Mouse (Mus musculus): ENCODE data around the gene Sympk. TPM values are rescaled to one million over a fixed set of nuclear protein-coding genes. Genes with fewer than 3 reads are reported as not detected.
A peak's percentile ranks its signal among the peaks of the same experiment; 100 is the strongest.

Sympk gene
- polyA plus RNA-seq, 1 experiment = 90.3 TPM

- Histone ChIP-seq H3ac (ENCODE audit: control insufficient read depth, insufficient read length) (peak overlapping the region; percentile 76), H3K4me2 (ENCODE audit: low read depth) (peak overlapping the region; percentile 76), H3K4me3 (peak overlapping the region; percentile 37), H3K27me3 (ENCODE audit: control insufficient read depth, insufficient read depth, insufficient read length) (no peaks in the 10 kb centered on the region), H3K79me2 (ENCODE audit: control insufficient read depth, insufficient read depth) (peaks cover 17% of the 10 kb centered on the region), H3K36me3 (ENCODE audit: control insufficient read depth, insufficient read depth) (no peaks in the 10 kb centered on the region)
- peak in 2 of 3 experiments; percentile 10 to 57 for TF ChIP-seq MYOG (IDR thresholded peaks at IDR 0.05; ENCODE audit: control insufficient read depth in 1 of 3, insufficient read depth in 1 of 3, insufficient read length in 2 of 3, low read depth in 2 of 3)
- TF ChIP-seq MYOD1 (IDR thresholded peaks at IDR 0.05; ENCODE audit: control insufficient read depth in 1 of 3, insufficient read length in 2 of 3, low read depth in 2 of 3) = peak in 2 of 3 experiments; percentile 14 to 39
- TF ChIP-seq TCF3 (IDR thresholded peaks at IDR 0.05; ENCODE audit: insufficient read length, low read depth) = no peak
These were observed 19.5 kb upstream of the Sympk start for GRCm38 (mm10) chr7:19004631-19005079.

- H3ac ChIP-seq (ENCODE audit: control insufficient read depth, insufficient read length) = peak overlapping the region; percentile 76
- H3K36me3 ChIP-seq (ENCODE audit: control insufficient read depth, insufficient read depth) = no peaks in the 10 kb centered on the region
- TF ChIP-seq TCF12 (IDR thresholded peaks at IDR 0.05; ENCODE audit: insufficient read depth, poor library complexity, severe bottlenecking) (no peak), TCF3 (IDR thresholded peaks at IDR 0.05; ENCODE audit: insufficient read length, low read depth) (no peak), E2F4 (IDR thresholded peaks at IDR 0.05; ENCODE audit: insufficient read depth) (no peak), POLR2A (IDR thresholded peaks at IDR 0.05; ENCODE audit: insufficient read length, low read depth) (no peak), CEBPB (IDR thresholded peaks at IDR 0.05; ENCODE audit: insufficient read depth, poor library complexity, severe bottlenecking) (no peak), SRF (IDR thresholded peaks at IDR 0.05; ENCODE audit: control insufficient read depth, insufficient read length, low read depth) (no peak), MAX (IDR thresholded peaks at IDR 0.05; ENCODE audit: low read depth) (no peak)
- peak overlapping the region; percentile 76 for H3K4me2 ChIP-seq (ENCODE audit: low read depth)
- H3K79me2 ChIP-seq (ENCODE audit: control insufficient read depth, insufficient read depth) = peaks cover 17% of the 10 kb centered on the region
- H3K4me3 ChIP-seq = peak overlapping the region; percentile 37
- H3K27me3 ChIP-seq (ENCODE audit: control insufficient read depth, insufficient read depth, insufficient read length) = no peaks in the 10 kb centered on the region
These were observed 18.6 kb upstream of the Sympk start for GRCm38 (mm10) chr7:19005417-19006121.

- H3K79me2 ChIP-seq (ENCODE audit: control insufficient read depth, insufficient read depth) = peaks cover 17% of the 10 kb centered on the region
- TF ChIP-seq E2F4 (IDR thresholded peaks at IDR 0.05; ENCODE audit: insufficient read depth) = no peak
- TF ChIP-seq POLR2A (IDR thresholded peaks at IDR 0.05; ENCODE audit: insufficient read length, low read depth) = no peak
- TF ChIP-seq USF1 (IDR thresholded peaks at IDR 0.05; ENCODE audit: low read depth) = no peak
- TF ChIP-seq CEBPB (IDR thresholded peaks at IDR 0.05; ENCODE audit: insufficient read depth, poor library complexity, severe bottlenecking) = no peak
- H3ac ChIP-seq (ENCODE audit: control insufficient read depth, insufficient read length) = no peak overlapping the region
- no peaks in the 10 kb centered on the region for H3K27me3 ChIP-seq (ENCODE audit: control insufficient read depth, insufficient read depth, insufficient read length)
- no peaks in the 10 kb centered on the region for H3K36me3 ChIP-seq (ENCODE audit: control insufficient read depth, insufficient read depth)
- H3K4me2 ChIP-seq (ENCODE audit: low read depth) = peak overlapping the region; percentile 39
- no peak overlapping the region for H3K4me3 ChIP-seq
These were observed 17.7 kb upstream of the Sympk start for GRCm38 (mm10) chr7:19006476-19006875.

- Histone ChIP-seq H3K36me3 (ENCODE audit: control insufficient read depth, insufficient read depth) (no peaks in the 10 kb centered on the region), H3K27me3 (ENCODE audit: control insufficient read depth, insufficient read depth, insufficient read length) (no peaks in the 10 kb centered on the region), H3ac (ENCODE audit: control insufficient read depth, insufficient read length) (no peak overlapping the region), H3K79me2 (ENCODE audit: control insufficient read depth, insufficient read depth) (peaks cover 17% of the 10 kb centered on the region), H3K4me2 (ENCODE audit: low read depth) (peak overlapping the region; percentile 39), H3K4me3 (no peak overlapping the region)
- no peak for TF ChIP-seq E2F4 (IDR thresholded peaks at IDR 0.05; ENCODE audit: insufficient read depth)
- TF ChIP-seq MYOD1 (IDR thresholded peaks at IDR 0.05; ENCODE audit: control insufficient read depth in 1 of 3, insufficient read length in 2 of 3, low read depth in 2 of 3) = peak in 1 of 3 experiments; percentile 11
These were observed 16.9 kb upstream of the Sympk start for GRCm38 (mm10) chr7:19007026-19007977.

GRCm38 (mm10) chr7:19010581-19010980 is 13.6 kb upstream of the Sympk start:
- H3K36me3 ChIP-seq (ENCODE audit: control insufficient read depth, insufficient read depth) = no peaks in the 10 kb centered on the region
- TF ChIP-seq MYOD1 (IDR thresholded peaks at IDR 0.05; ENCODE audit: control insufficient read depth in 1 of 3, insufficient read length in 2 of 3, low read depth in 2 of 3) = peak in 1 of 3 experiments; percentile 56
- no peak for TF ChIP-seq REST (IDR thresholded peaks at IDR 0.05; ENCODE audit: insufficient read depth, insufficient read length)
- TF ChIP-seq SRF (IDR thresholded peaks at IDR 0.05; ENCODE audit: control insufficient read depth, insufficient read length, low read depth) = no peak
- TF ChIP-seq CEBPB (IDR thresholded peaks at IDR 0.05; ENCODE audit: insufficient read depth, poor library complexity, severe bottlenecking) = no peak
- TF ChIP-seq MAX (IDR thresholded peaks at IDR 0.05; ENCODE audit: low read depth) = no peak
- TF ChIP-seq USF1 (IDR thresholded peaks at IDR 0.05; ENCODE audit: low read depth) = no peak
- peak in 2 of 3 experiments; percentile 14 to 17 for TF ChIP-seq MYOG (IDR thresholded peaks at IDR 0.05; ENCODE audit: control insufficient read depth in 1 of 3, insufficient read depth in 1 of 3, insufficient read length in 2 of 3, low read depth in 2 of 3)
- H3K79me2 ChIP-seq (ENCODE audit: control insufficient read depth, insufficient read depth) = peaks cover 7% of the 10 kb centered on the region
- H3K4me2 ChIP-seq (ENCODE audit: low read depth) = no peak overlapping the region
- H3K27me3 ChIP-seq (ENCODE audit: control insufficient read depth, insufficient read depth, insufficient read length) = no peaks in the 10 kb centered on the region
- no peak overlapping the region for H3ac ChIP-seq (ENCODE audit: control insufficient read depth, insufficient read length)
- no peak overlapping the region for H3K4me3 ChIP-seq
